Mouse (Mus musculus) heart, postnatal 0 days (tissue): ENCODE data around the gene Gpr62. TPM values are rescaled to one million over a fixed set of nuclear protein-coding genes. Genes with fewer than 3 reads are reported as not detected.

Source experiments
- ATAC-seq: fragments of 200-750 bp; cut with Nextera tagmentation; 2 replicates; pipeline ENCODE4 v1.8.0; 2017; ENCODE audit warnings: low read depth, moderate number of reproducible peaks, moderate library complexity; ENCODE audit not compliant: insufficient read depth
- DNase-seq: peaks from one replicate; pipeline ENCODE4 v3.0.0-alpha.2; 2016; ENCODE audit warnings: low spot score
- H3K27ac ChIP-seq: fragments of 300-500 bp; sonication (generic); 2 replicates; pipeline ENCODE4 v1.5.1; 2014; ENCODE audit warnings: low read depth, mild to moderate bottlenecking
- H3K27me3 ChIP-seq: fragments of 300-500 bp; sonication (generic); 2 replicates; pipeline ENCODE4 v1.6.1; 2014; ENCODE audit warnings: low read length, mixed read lengths; ENCODE audit not compliant: control insufficient read depth, insufficient read depth
- H3K36me3 ChIP-seq: fragments of 300-500 bp; sonication (generic); replicated peaks from 2 replicates; pipeline ENCODE4 v1.6.1; 2014; ENCODE audit warnings: low read length, mixed read lengths; ENCODE audit not compliant: control insufficient read depth, insufficient read depth
- H3K4me1 ChIP-seq: fragments of 300-500 bp; sonication (generic); 2 replicates; pipeline ENCODE4 v1.6.1; 2014; ENCODE audit warnings: antibody characterized with exemption; ENCODE audit not compliant: control insufficient read depth, insufficient read depth
- H3K4me2 ChIP-seq: fragments of 300-500 bp; sonication (generic); 2 replicates; pipeline ENCODE4 v1.6.1; 2014; ENCODE audit warnings: low read depth, mild to moderate bottlenecking, low read length, moderate library complexity
- H3K4me3 ChIP-seq: fragments of 300-500 bp; sonication (generic); 2 replicates; pipeline ENCODE4 v1.5.1; 2014; ENCODE audit warnings: low read depth, low read length
- H3K9ac ChIP-seq: fragments of 300-500 bp; sonication (generic); replicated peaks from 2 replicates; pipeline ENCODE4 v1.6.1; 2014; ENCODE audit warnings: low read depth, low read length, mixed read lengths
- H3K9me3 ChIP-seq: fragments of 300-500 bp; sonication (generic); replicated peaks from 2 replicates; pipeline ENCODE4 v1.6.1; 2016; ENCODE audit warnings: low read length; ENCODE audit not compliant: control insufficient read depth
- CTCF ChIP-seq: IDR thresholded peaks from 2 replicates; pipeline ENCODE4 v1.5.1; 2016; ENCODE audit warnings: antibody characterized with exemption, control low read depth, low read depth
- EP300 ChIP-seq: IDR thresholded peaks from 2 replicates; pipeline ENCODE4 v1.6.1; 2016; ENCODE audit warnings: antibody characterized with exemption, low read depth
- WGBS: fragments of 180-500 bp; shearing (Covaris S2); extraction: QIAGEN DNeasy Blood & Tissue Kit; methylation state at CpG from one replicate; pipeline ENCODE4 v1.1.7; 2014; 5-methylcytosine and 5-hydroxymethylcytosine counted together
- polyA plus RNA-seq: library from polyadenylated mRNA; unstranded; fragments of >200 nt; fragmentation: Nextera tagmentation; extraction: Ambion mirVana; gene quantifications from 2 replicates; pipeline ENCODE4 v1.2.1, GENCODE M21; 2015
- total RNA-seq: library from RNA; depleted of rRNA; stranded (reverse); fragments of >200 nt; gene quantifications from 2 replicates; pipeline ENCODE4 v1.2.3, GENCODE M21; 2014; ENCODE audit warnings: low replicate concordance

Gpr62 gene
- total and polyA plus RNA-seq, 2 experiments from 2014 or later: 0.11 TPM; not detected in 1

- Histone ChIP-seq H3K27me3 (no peaks in the 10 kb centered on the region), H3K9ac (peak overlapping the region; percentile 46), H3K4me3 (peak overlapping the region; percentile 53), H3K9me3 (no peaks in the 10 kb centered on the region), H3K4me2 (peak overlapping the region; percentile 80), H3K27ac (peak overlapping the region; percentile 51; the same call in 1 of the 2 replicates), H3K4me1 (peaks cover 32% of the 10 kb centered on the region), H3K36me3 (peaks cover 16% of the 10 kb centered on the region)
- no peak for ATAC-seq
- 1% methylated on average over 16 of the region's 16 CpGs for whole genome bisulfite sequencing
- no peak for TF ChIP-seq EP300
- no peak for TF ChIP-seq CTCF
- DNase-seq: no peak
Observed at GRCm38 (mm10) chr9:106477649-106478048, 11.9 kb upstream of the Gpr62 start.

- H3K27ac ChIP-seq: peak within 1 kb of the TSS; percentile 74
- TF ChIP-seq EP300: peak; percentile 79; the same call in 1 of the 2 replicates
- peak; percentile 98 for TF ChIP-seq CTCF
- peak within 1 kb of the TSS; percentile 80 for H3K4me2 ChIP-seq
- H3K9ac ChIP-seq: peak within 1 kb of the TSS; percentile 46
- under 1% methylated on average over 41 of the region's 41 CpGs for WGBS
- H3K9me3 ChIP-seq: no peaks in the 10 kb centered on the region
- peaks cover 32% of the 10 kb centered on the region for H3K4me1 ChIP-seq
- ATAC-seq (peak; percentile 97), DNase-seq (peak; percentile 100)
- H3K4me3 ChIP-seq: peak within 1 kb of the TSS; percentile 53
- no peaks in the 10 kb centered on the region for H3K27me3 ChIP-seq
- peaks cover 14% of the 10 kb centered on the region for H3K36me3 ChIP-seq
Observed at GRCm38 (mm10) chr9:106476924-106477484, 11.3 kb upstream of the Gpr62 start, which contains the start of gene Parp3. Gene Parp3, minus strand, starts transcription at chr9:106476949.

- H3K9me3 ChIP-seq: no peaks in the 10 kb centered on the region
- peaks cover 8% of the 10 kb centered on the region for H3K36me3 ChIP-seq
- peak overlapping the region; percentile 56 for H3K4me2 ChIP-seq
- H3K9ac ChIP-seq: peak overlapping the region; percentile 39
- peaks cover 32% of the 10 kb centered on the region for H3K4me1 ChIP-seq
- peak; percentile 37 for ATAC-seq
- peak overlapping the region; percentile 19 for H3K4me3 ChIP-seq
- TF ChIP-seq EP300 (no peak), CTCF (no peak)
- 20% methylated on average over 16 of the region's 16 CpGs for WGBS
- H3K27ac ChIP-seq: peak overlapping the region; percentile 74
- H3K27me3 ChIP-seq: no peaks in the 10 kb centered on the region
- DNase-seq: peak; percentile 61
Observed at GRCm38 (mm10) chr9:106476002-106476923, 10.5 kb upstream of the Gpr62 start.

GRCm38 (mm10) chr9:106475663-106476001 lies 9.9 kb upstream of the Gpr62 start, which contains the start of gene Rrp9:
Gene Rrp9, plus strand, starts transcription at chr9:106475963.
- Histone ChIP-seq H3K27me3 (no peaks in the 10 kb centered on the region), H3K4me2 (peak within 1 kb of the TSS; percentile 56), H3K27ac (peak within 1 kb of the TSS; percentile 74), H3K4me1 (peaks cover 32% of the 10 kb centered on the region), H3K9me3 (no peaks in the 10 kb centered on the region), H3K9ac (peak within 1 kb of the TSS; percentile 39), H3K4me3 (peak within 1 kb of the TSS; percentile 19), H3K36me3 (peaks cover 3% of the 10 kb centered on the region; the same call in 1 of the 2 replicates)
- 84% methylated on average over 10 of the region's 10 CpGs for WGBS
- TF ChIP-seq EP300: no peak
- no peak for TF ChIP-seq CTCF
- DNase-seq (no peak), ATAC-seq (no peak)

GRCm38 (mm10) chr9:106475046-106475445 lies 9.3 kb upstream of the Gpr62 start:
- TF ChIP-seq EP300: no peak
- TF ChIP-seq CTCF: no peak
- no peak overlapping the region for H3K27ac ChIP-seq
- H3K4me1 ChIP-seq: peaks cover 32% of the 10 kb centered on the region
- no peaks in the 10 kb centered on the region for H3K36me3 ChIP-seq
- no peak overlapping the region for H3K9ac ChIP-seq
- no peaks in the 10 kb centered on the region for H3K27me3 ChIP-seq
- H3K9me3 ChIP-seq: no peaks in the 10 kb centered on the region
- no peak for DNase-seq
- WGBS: 66% methylated on average over 7 of the region's 7 CpGs
- no peak overlapping the region for H3K4me3 ChIP-seq
- 0 out of 2 replicates have a peak overlapping the region, but pooled peaks have one; percentile 56 for H3K4me2 ChIP-seq
- no peak for ATAC-seq
